Mouse (Mus musculus) limb, embryonic 11.5 days (tissue): ENCODE measurements around the gene Vmn1r209. TPM values are rescaled to one million over a fixed set of nuclear protein-coding genes. Genes with fewer than 3 reads are reported as not detected.
"Not testable (repeated sequence)": the region's sequence is repeated elsewhere in the genome, so short reads cannot be mapped to it uniquely, and the experiment has no call there.

Experiments used
- ATAC-seq: fragments of 200-750 bp; cut with Nextera tagmentation; 2 replicates; pipeline ENCODE4 v1.8.0; 2017; ENCODE audit warnings: low read depth; ENCODE audit not compliant: insufficient number of reproducible peaks, low FRiP score, low TSS enrichment
- DNase-seq: peaks from one replicate; pipeline ENCODE4 v3.0.0-alpha.2; 2015; ENCODE audit warnings: low spot score
- H3K27ac ChIP-seq: fragments of 300-500 bp; sonication (generic); replicated peaks from 2 replicates; pipeline ENCODE4 v1.5.1; 2014; ENCODE audit warnings: low read depth, mild to moderate bottlenecking, low read length
- H3K27me3 ChIP-seq: fragments of 300-500 bp; sonication (generic); 2 replicates; pipeline ENCODE4 v1.6.1; 2014; ENCODE audit warnings: mild to moderate bottlenecking, low read length, mixed read lengths; ENCODE audit not compliant: control insufficient read depth, insufficient read depth
- H3K36me3 ChIP-seq: fragments of 300-500 bp; sonication (generic); 2 replicates; pipeline ENCODE4 v1.6.1; 2014; ENCODE audit warnings: mild to moderate bottlenecking, low read length, moderate library complexity, mixed read lengths; ENCODE audit not compliant: control insufficient read depth, insufficient read depth
- H3K4me1 ChIP-seq: fragments of 300-500 bp; sonication (generic); 2 replicates; pipeline ENCODE4 v1.6.1; 2014; ENCODE audit warnings: low read length, mixed read lengths; ENCODE audit not compliant: control insufficient read depth, insufficient read depth
- H3K4me2 ChIP-seq: fragments of 300-500 bp; sonication (generic); 2 replicates; pipeline ENCODE4 v1.6.1; 2014; ENCODE audit warnings: low read depth, mild to moderate bottlenecking, moderate library complexity; ENCODE audit not compliant: severe bottlenecking
- H3K4me3 ChIP-seq: fragments of 300-500 bp; sonication (generic); 2 replicates; pipeline ENCODE4 v1.5.1; 2014; ENCODE audit warnings: low read depth, low read length
- H3K9ac ChIP-seq: fragments of 300-500 bp; sonication (generic); 2 replicates; pipeline ENCODE4 v1.6.1; 2014; ENCODE audit warnings: mild to moderate bottlenecking, low read length
- H3K9me3 ChIP-seq: fragments of 300-500 bp; sonication (generic); 2 replicates; pipeline ENCODE4 v1.6.1; 2016; ENCODE audit warnings: low read length; ENCODE audit not compliant: control insufficient read depth
- WGBS: fragments of 180-500 bp; shearing (Covaris S2); extraction: QIAGEN DNeasy Blood & Tissue Kit; methylation state at CpG from one replicate; pipeline ENCODE4 v1.1.7; 2014; 5-methylcytosine and 5-hydroxymethylcytosine counted together
- polyA plus RNA-seq: library from polyadenylated mRNA; unstranded; fragments of >200 nt; fragmentation: Nextera tagmentation; extraction: Ambion mirVana; gene quantifications from 2 replicates; pipeline ENCODE4 v1.2.1, GENCODE M21; 2014

Vmn1r209 gene
- not detected in 2 replicates for polyA plus RNA-seq

GRCm38 (mm10) chr13:22809582-22809981 lies at the start of gene Vmn1r209:
Gene Vmn1r209 (minus strand): TSS chr13:22809682.
- not testable (repeated sequence) for H3K9ac ChIP-seq, DNase-seq, H3K27me3 ChIP-seq, ATAC-seq, H3K36me3 ChIP-seq, H3K4me3 ChIP-seq, H3K9me3 ChIP-seq, H3K4me1 ChIP-seq, H3K4me2 ChIP-seq, H3K27ac ChIP-seq

GRCm38 (mm10) chr13:22857461-22857860 lies 48.0 kb upstream of the Vmn1r209 start, which contains the start of gene Vmn1r211:
Gene Vmn1r211 (minus strand): TSS chr13:22857561.
- no peak for DNase-seq
- Histone ChIP-seq H3K4me1 (no peaks in the 10 kb centered on the region), H3K36me3 (no peaks in the 10 kb centered on the region), H3K9me3 (no peaks in the 10 kb centered on the region), H3K27me3 (no peaks in the 10 kb centered on the region), H3K9ac (no peak within 1 kb of the TSS), H3K4me3 (no peak within 1 kb of the TSS), H3K27ac (no peak within 1 kb of the TSS), H3K4me2 (no peak within 1 kb of the TSS)
- no peak for ATAC-seq
- WGBS: 72% methylated on average over 1 of the region's 1 CpGs

GRCm38 (mm10) chr13:22854760-22855159 lies 45.3 kb upstream of the Vmn1r209 start:
- Histone ChIP-seq H3K27ac (no peak overlapping the region), H3K9ac (no peak overlapping the region), H3K36me3 (no peaks in the 10 kb centered on the region), H3K4me3 (no peak overlapping the region), H3K9me3 (no peaks in the 10 kb centered on the region), H3K4me2 (no peak overlapping the region), H3K27me3 (no peaks in the 10 kb centered on the region), H3K4me1 (no peaks in the 10 kb centered on the region)
- no peak for ATAC-seq
- WGBS: 75% methylated on average over 4 of the region's 4 CpGs
- DNase-seq: no peak

GRCm38 (mm10) chr13:22846798-22847197 lies 37.3 kb upstream of the Vmn1r209 start:
- 92% methylated on average over 1 of the region's 1 CpGs for WGBS
- H3K4me3 ChIP-seq: no peak overlapping the region
- no peaks in the 10 kb centered on the region for H3K36me3 ChIP-seq

GRCm38 (mm10) chr13:22844304-22844703 lies 34.8 kb upstream of the Vmn1r209 start:
- not testable (repeated sequence) for H3K9me3 ChIP-seq, H3K27me3 ChIP-seq, ATAC-seq, H3K4me2 ChIP-seq, H3K4me3 ChIP-seq, H3K27ac ChIP-seq, H3K4me1 ChIP-seq, H3K9ac ChIP-seq, DNase-seq, H3K36me3 ChIP-seq
- 78% methylated on average over 3 of the region's 3 CpGs for WGBS

More at GRCm38 (mm10) chr13:22846798-22847197, 37.3 kb upstream of the Vmn1r209 start:
- no peak overlapping the region for H3K9ac ChIP-seq
- no peaks in the 10 kb centered on the region for H3K9me3 ChIP-seq
- H3K27ac ChIP-seq: no peak overlapping the region
- H3K27me3 ChIP-seq: no peaks in the 10 kb centered on the region
- ATAC-seq (no peak), DNase-seq (no peak)
- H3K4me1 ChIP-seq: no peaks in the 10 kb centered on the region
- no peak overlapping the region for H3K4me2 ChIP-seq

GRCm38 (mm10) chr13:22831248-22831647 lies 21.8 kb upstream of the Vmn1r209 start, which contains the start of gene Vmn1r210:
Gene Vmn1r210 (minus strand): TSS chr13:22831348.
- no peak for ATAC-seq
- H3K27ac ChIP-seq: no peak within 1 kb of the TSS
- no peak within 1 kb of the TSS for H3K9ac ChIP-seq

GRCm38 (mm10) chr13:22829395-22829794 lies 19.9 kb upstream of the Vmn1r209 start:
- not testable (repeated sequence) for H3K27ac ChIP-seq, ATAC-seq, H3K9ac ChIP-seq, H3K4me2 ChIP-seq, H3K4me1 ChIP-seq, H3K4me3 ChIP-seq, H3K36me3 ChIP-seq, H3K9me3 ChIP-seq, H3K27me3 ChIP-seq
- WGBS: 46% methylated on average over 7 of the region's 7 CpGs
- DNase-seq: peak; percentile 21

More at GRCm38 (mm10) chr13:22831248-22831647, 21.8 kb upstream of the Vmn1r209 start, which contains the start of gene Vmn1r210:
- Histone ChIP-seq H3K9me3 (no peaks in the 10 kb centered on the region), H3K4me2 (no peak within 1 kb of the TSS), H3K4me3 (no peak within 1 kb of the TSS), H3K27me3 (no peaks in the 10 kb centered on the region), H3K36me3 (no peaks in the 10 kb centered on the region), H3K4me1 (no peaks in the 10 kb centered on the region)
- 63% methylated on average over 4 of the region's 4 CpGs for WGBS
- DNase-seq: no peak

GRCm38 (mm10) chr13:22821601-22822000 lies 12.1 kb upstream of the Vmn1r209 start:
- not testable (repeated sequence) for DNase-seq, H3K9ac ChIP-seq, H3K4me2 ChIP-seq, H3K4me1 ChIP-seq, H3K4me3 ChIP-seq, H3K27ac ChIP-seq, H3K27me3 ChIP-seq, H3K36me3 ChIP-seq, H3K9me3 ChIP-seq, ATAC-seq
- WGBS: 83% methylated on average over 1 of the region's 1 CpGs

- DNase-seq, H3K27ac ChIP-seq, H3K36me3 ChIP-seq, H3K27me3 ChIP-seq, H3K4me2 ChIP-seq, ATAC-seq, H3K4me3 ChIP-seq, H3K4me1 ChIP-seq, H3K9ac ChIP-seq, H3K9me3 ChIP-seq: not testable (repeated sequence)
- 82% methylated on average over 3 of the region's 3 CpGs for WGBS
Observed at GRCm38 (mm10) chr13:22788096-22788495, 21.4 kb downstream of the Vmn1r209 start.
